Mouse (Mus musculus): ENCODE data around the gene Foxo4. TPM values are rescaled to one million over a fixed set of nuclear protein-coding genes. Genes with fewer than 3 reads are reported as not detected.

Foxo4 gene
- polyA plus RNA-seq, 1 experiment from 2014 or later, result 8.8 TPM

DNA sequence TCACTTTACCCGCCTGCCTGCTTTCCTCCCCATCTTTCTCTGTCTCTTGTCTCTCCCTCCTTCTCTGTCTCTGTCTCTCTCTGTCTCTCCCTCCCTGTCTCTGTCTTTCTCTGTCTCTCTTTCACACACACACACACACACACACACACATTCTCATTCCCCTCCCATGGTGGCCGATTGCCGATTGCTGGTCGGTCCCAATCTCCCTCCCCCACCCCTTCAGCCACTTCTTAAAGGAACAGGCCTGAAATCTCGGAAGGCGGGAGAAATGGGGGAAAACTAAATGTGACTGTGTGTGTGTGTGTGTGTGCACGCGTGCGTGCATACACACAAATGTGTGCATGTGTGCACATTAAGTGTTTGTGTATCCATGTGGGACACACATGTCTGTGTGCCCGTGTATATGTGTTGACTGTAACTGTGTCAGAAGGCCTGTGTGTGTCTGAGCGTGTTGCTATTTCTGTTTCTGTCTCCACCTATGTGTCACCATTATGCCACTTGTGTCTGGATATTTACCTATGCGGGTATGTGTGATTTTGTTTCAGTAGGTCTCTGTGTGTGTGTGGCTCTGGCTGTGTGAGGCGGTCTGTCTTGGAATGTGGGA, 46.2 kb downstream of the Foxo4 start:
- 44% methylated on average over 13 of the region's 13 CpGs for WGBS
- Histone ChIP-seq H3K9me3 (ENCODE audit: control insufficient read depth, low read length) (no peaks in the 10 kb centered on the region), H3K27ac (replicated peaks; ENCODE audit: low read depth, low read length) (0 out of 2 replicates have a peak overlapping the region, but pooled peaks have one; percentile 56), H3K4me1 (ENCODE audit: control insufficient read depth, insufficient read depth, low read length) (no peaks in the 10 kb centered on the region), H3K9ac (ENCODE audit: low read length) (peak overlapping the region; percentile 34), H3K4me3 (ENCODE audit: low read depth, low read length) (peak overlapping the region; percentile 37), H3K36me3 (ENCODE audit: control insufficient read depth, insufficient read depth, low read length) (peaks cover 8% of the 10 kb centered on the region; the same call in 1 of the 2 replicates), H3K27me3 (ENCODE audit: control insufficient read depth, insufficient read depth, low read length) (peaks cover 5% of the 10 kb centered on the region; the same call in 1 of the 2 replicates), H3K4me2 (ENCODE audit: low read depth, severe bottlenecking) (peak overlapping the region; percentile 49)
- DNase-seq (ENCODE audit: low spot score) (peak; percentile 35), ATAC-seq (ENCODE audit: insufficient number of reproducible peaks, low FRiP score, low TSS enrichment, low read depth) (no peak; the same call in 1 of the 2 replicates)

DNA sequence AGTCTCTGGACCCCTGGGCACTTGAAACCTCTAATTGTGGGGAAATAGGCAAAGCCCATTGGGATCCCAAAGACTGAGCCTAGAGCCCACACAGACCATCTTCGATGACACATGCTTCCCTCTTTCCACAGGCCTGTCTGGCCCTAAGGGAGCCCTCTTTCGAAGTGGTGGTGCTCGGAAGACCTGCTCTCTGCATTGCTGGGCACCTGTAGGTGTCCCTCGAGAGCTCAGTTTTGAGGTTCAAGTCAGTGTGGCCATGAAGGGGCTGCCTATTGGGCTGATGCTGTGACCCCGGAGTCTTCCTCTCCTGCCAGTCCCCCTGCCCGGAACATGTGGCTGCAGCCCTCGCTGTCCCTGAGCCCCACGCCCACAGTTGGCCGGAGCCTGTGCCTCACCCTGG, 47.3 kb downstream of the Foxo4 start:
- no peak overlapping the region for H3K9ac ChIP-seq (ENCODE audit: low read length)
- DNase-seq (ENCODE audit: low spot score), result no peak
- H3K27me3 ChIP-seq (ENCODE audit: control insufficient read depth, insufficient read depth, low read length), result peaks cover 5% of the 10 kb centered on the region; the same call in 1 of the 2 replicates
- H3K4me1 ChIP-seq (ENCODE audit: control insufficient read depth, insufficient read depth, low read length), result no peaks in the 10 kb centered on the region
- H3K27ac ChIP-seq (replicated peaks; ENCODE audit: low read depth, low read length), result no peak overlapping the region
- H3K4me3 ChIP-seq (ENCODE audit: low read depth, low read length), result no peak overlapping the region
- 79% methylated on average over 9 of the region's 9 CpGs for WGBS
- no peak for ATAC-seq (ENCODE audit: insufficient number of reproducible peaks, low FRiP score, low TSS enrichment, low read depth)
- H3K36me3 ChIP-seq (ENCODE audit: control insufficient read depth, insufficient read depth, low read length), result peaks cover 2% of the 10 kb centered on the region; the same call in 1 of the 2 replicates
- no peaks in the 10 kb centered on the region for H3K9me3 ChIP-seq (ENCODE audit: control insufficient read depth, low read length)
- H3K4me2 ChIP-seq (ENCODE audit: low read depth, severe bottlenecking), result no peak overlapping the region

DNA sequence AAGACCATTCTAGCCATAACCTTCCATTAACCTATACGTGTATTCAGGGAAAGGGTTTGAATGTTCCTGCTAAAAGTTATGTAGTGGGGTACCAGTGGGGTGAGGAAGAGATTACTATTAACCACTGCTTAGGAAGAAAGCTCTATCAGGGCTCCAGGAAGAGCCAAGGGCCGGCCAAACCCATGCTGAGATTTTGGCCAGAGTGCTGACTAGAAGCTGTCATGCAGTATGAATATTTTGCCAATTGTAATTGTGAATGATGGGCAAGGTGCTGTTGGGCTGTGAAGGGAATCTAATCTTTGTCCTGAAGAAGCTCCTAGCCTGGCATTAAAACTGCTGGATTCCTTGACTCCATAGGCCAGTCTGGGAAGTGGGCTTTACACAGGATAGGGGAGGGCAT, 50.3 kb downstream of the Foxo4 start:
- Histone ChIP-seq H3K9ac (ENCODE audit: low read length) (no peak overlapping the region), H3K4me3 (ENCODE audit: low read depth, low read length) (no peak overlapping the region), H3K4me2 (ENCODE audit: low read depth, severe bottlenecking) (no peak overlapping the region), H3K36me3 (ENCODE audit: control insufficient read depth, insufficient read depth, low read length) (no peaks in the 10 kb centered on the region), H3K9me3 (ENCODE audit: control insufficient read depth, low read length) (no peaks in the 10 kb centered on the region), H3K4me1 (ENCODE audit: control insufficient read depth, insufficient read depth, low read length) (no peaks in the 10 kb centered on the region), H3K27ac (replicated peaks; ENCODE audit: low read depth, low read length) (no peak overlapping the region), H3K27me3 (ENCODE audit: control insufficient read depth, insufficient read depth, low read length) (peaks cover 5% of the 10 kb centered on the region; the same call in 1 of the 2 replicates)
- WGBS, result 65% methylated on average over 2 of the region's 2 CpGs
- ATAC-seq (ENCODE audit: insufficient number of reproducible peaks, low FRiP score, low TSS enrichment, low read depth), result no peak
- no peak for DNase-seq (ENCODE audit: low spot score)

DNA sequence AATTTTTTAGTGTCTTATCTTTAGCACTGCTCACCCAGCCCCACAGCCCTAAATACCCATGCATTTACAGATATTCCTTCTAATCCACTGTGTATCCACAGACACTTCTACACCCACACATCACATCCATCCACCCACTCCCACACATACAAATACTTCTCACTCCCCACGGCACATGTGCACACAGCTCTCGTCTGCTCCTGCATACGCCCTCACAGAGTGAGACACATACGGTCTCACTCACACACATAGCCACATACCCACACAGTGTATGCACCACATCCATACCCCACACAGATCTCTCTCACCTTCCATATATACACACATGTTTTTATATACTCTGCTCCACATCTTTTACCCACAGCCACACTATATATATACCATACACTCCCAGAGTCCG, 55.0 kb downstream of the Foxo4 start:
- H3K4me1 ChIP-seq (ENCODE audit: control insufficient read depth, insufficient read depth, low read length), result no peaks in the 10 kb centered on the region
- H3K27ac ChIP-seq (replicated peaks; ENCODE audit: low read depth, low read length), result no peak overlapping the region
- WGBS, result 89% methylated on average over 5 of the region's 5 CpGs
- no peak for ATAC-seq (ENCODE audit: insufficient number of reproducible peaks, low FRiP score, low TSS enrichment, low read depth)
- H3K4me2 ChIP-seq (ENCODE audit: low read depth, severe bottlenecking), result no peak overlapping the region
- 0 out of 2 replicates have a peak, but pooled peaks cover 5% of the 10 kb centered on the region for H3K27me3 ChIP-seq (ENCODE audit: control insufficient read depth, insufficient read depth, low read length)
- DNase-seq (ENCODE audit: low spot score), result no peak
- no peaks in the 10 kb centered on the region for H3K9me3 ChIP-seq (ENCODE audit: control insufficient read depth, low read length)
- no peaks in the 10 kb centered on the region for H3K36me3 ChIP-seq (ENCODE audit: control insufficient read depth, insufficient read depth, low read length)
- no peak overlapping the region for H3K4me3 ChIP-seq (ENCODE audit: low read depth, low read length)
- H3K9ac ChIP-seq (ENCODE audit: low read length), result no peak overlapping the region

Other genes starting within 250 kb of the Foxo4 start
- gene Tex11, start 194.9 kb upstream of the Foxo4 start, polyA plus RNA-seq (2014; fragmentation: Nextera tagmentation; extraction: Ambion mirVana), result not detected in 2 replicates
- gene Slc7a3, start 168.5 kb upstream of the Foxo4 start, polyA plus RNA-seq (2014; fragmentation: Nextera tagmentation; extraction: Ambion mirVana), result 0.48 and 0.71 TPM in 2 replicates
- gene Snx12, start 32.0 kb upstream of the Foxo4 start, polyA plus RNA-seq (2014; fragmentation: Nextera tagmentation; extraction: Ambion mirVana), result 51.2 and 52.1 TPM in 2 replicates
- not detected in 2 replicates for gene Gm614, start 9.5 kb downstream of the Foxo4 start, polyA plus RNA-seq (2014; fragmentation: Nextera tagmentation; extraction: Ambion mirVana)
- 4.4 and 4.6 TPM in 2 replicates for gene Il2rg, start 13.7 kb downstream of the Foxo4 start, polyA plus RNA-seq (2014; fragmentation: Nextera tagmentation; extraction: Ambion mirVana)
- not detected in 2 replicates for gene Gm20489, start 14.5 kb downstream of the Foxo4 start, polyA plus RNA-seq (2014; fragmentation: Nextera tagmentation; extraction: Ambion mirVana)
- gene Med12, start 19.5 kb downstream of the Foxo4 start, polyA plus RNA-seq (2014; fragmentation: Nextera tagmentation; extraction: Ambion mirVana), result 57.6 and 58.2 TPM in 2 replicates
- gene Nlgn3, start 44.6 kb downstream of the Foxo4 start, polyA plus RNA-seq (2014; fragmentation: Nextera tagmentation; extraction: Ambion mirVana), result 11.3 and 12.3 TPM in 2 replicates
- not detected in 2 replicates for gene Gjb1, start 121.8 kb downstream of the Foxo4 start, polyA plus RNA-seq (2014; fragmentation: Nextera tagmentation; extraction: Ambion mirVana)
- 27.4 and 29.5 TPM in 2 replicates for gene Zmym3, start 166.3 kb downstream of the Foxo4 start, polyA plus RNA-seq (2014; fragmentation: Nextera tagmentation; extraction: Ambion mirVana)
- 639 and 680 TPM in 2 replicates for gene Nono, start 174.8 kb downstream of the Foxo4 start, polyA plus RNA-seq (2014; fragmentation: Nextera tagmentation; extraction: Ambion mirVana)
- 2.4 and 3.5 TPM in 2 replicates for gene Itgb1bp2, start 194.6 kb downstream of the Foxo4 start, polyA plus RNA-seq (2014; fragmentation: Nextera tagmentation; extraction: Ambion mirVana)

Measured in limb, embryonic 11.5 days (tissue).